Mouse (Mus musculus): ENCODE measurements around the gene Gm20888.
"Not testable (repeated sequence)": the region's sequence is repeated elsewhere in the genome, so short reads cannot be mapped to it uniquely, and the experiment has no call there.

Gm20888 gene

DNA sequence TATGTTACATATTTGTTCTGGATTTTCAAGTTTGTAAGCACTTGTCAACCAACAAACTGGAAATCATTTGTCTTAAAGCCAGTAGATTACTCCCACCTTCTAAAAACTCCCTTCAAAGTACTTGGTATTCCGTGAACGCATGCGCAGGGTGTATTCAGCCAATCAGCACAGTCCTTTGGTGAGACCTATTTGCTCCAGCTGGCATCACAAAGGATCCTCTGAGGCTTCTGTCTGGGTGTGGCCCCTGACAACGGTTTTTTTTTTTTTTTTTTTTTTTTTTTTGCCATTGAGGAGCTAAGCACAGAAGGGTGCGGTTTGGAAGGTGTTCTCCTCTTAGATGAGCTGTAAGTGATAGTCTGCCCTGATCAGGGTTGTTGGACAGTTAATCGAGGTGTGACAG, at the start of gene Gm20888:
TSS of gene Gm20888 (plus strand) at position 301 of the 400 bp plus-strand sequence.
- DNase-seq (ENCODE audit: low spot score in 2 of 2) = not testable (repeated sequence)
